Mouse (Mus musculus): Measurements from ENCODE around the gene Olfr881.

The Olfr881 gene

DNA sequence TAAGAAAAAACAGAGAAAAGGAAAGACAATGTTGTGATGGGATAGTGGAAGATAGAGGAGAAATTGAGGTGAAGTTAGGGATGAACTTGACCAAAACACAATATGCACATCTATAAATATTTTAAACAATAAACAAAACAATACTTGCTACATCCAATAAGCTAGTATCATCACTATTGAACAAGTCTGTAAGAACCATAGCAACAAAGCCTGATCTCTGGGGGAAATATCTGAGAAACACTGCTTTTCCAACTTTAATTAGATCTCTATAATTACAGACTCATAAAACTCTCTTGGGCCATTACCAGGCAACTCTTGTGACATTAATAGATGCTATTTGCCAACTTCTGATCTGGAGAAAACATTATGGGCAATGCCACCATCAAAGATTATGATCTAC, at the start of gene Olfr881:
Olfr881 (plus strand) TSS at position 301 of the 400 bp plus-strand sequence.
- no peak for DNase-seq (ENCODE audit: low spot score)

DNA sequence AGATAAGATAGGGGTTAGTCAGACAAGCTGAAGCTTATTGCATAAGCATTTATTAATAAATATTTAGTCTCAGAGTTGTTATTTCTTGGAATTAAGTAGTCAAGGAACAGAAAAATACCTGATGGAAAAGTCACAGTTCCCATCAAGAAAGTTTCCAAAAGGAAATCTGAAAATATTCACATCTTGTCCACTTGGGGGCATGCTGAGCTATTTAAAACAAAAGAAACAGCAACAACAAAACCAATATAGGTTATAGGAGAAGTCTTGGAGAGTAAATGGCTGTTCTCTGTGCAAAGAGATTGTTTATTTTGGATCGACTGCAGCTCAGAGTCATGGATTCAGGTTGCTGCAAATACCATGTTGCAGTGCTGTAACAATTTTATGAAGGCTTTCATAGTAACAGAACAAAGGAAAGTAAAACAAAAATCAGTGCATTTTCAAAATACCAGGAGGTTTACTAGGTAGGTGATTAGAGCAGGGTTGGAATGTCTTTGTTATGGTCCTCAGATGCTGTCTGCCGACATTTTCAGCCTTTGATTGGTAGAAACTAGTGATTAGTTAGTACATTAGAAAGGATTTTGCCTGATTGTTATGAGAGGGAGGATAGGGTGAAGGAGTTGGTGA, 7.1 kb downstream of the Olfr881 start:
- DNase-seq (ENCODE audit: low spot score): no peak

DNA sequence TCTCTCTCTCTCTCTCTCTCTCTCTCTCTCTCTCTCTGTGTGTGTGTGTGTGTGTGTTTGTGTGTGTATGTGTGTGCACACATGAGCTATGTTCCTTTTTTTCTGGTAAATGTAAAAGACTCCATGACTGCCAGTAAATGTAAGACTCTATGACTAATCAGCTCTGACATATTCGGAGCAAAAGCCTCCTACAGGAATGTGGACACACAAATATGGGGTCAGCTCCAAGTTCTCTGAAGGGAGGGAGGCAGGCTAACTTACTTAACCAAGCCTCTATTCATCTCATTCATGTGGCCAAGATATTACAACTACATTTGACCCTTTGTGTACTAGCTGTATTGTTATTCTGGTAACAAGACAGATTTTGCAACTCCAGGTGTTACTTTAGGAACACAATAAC, 8.4 kb downstream of the Olfr881 start:
- no peak for DNase-seq (ENCODE audit: low spot score)

DNA sequence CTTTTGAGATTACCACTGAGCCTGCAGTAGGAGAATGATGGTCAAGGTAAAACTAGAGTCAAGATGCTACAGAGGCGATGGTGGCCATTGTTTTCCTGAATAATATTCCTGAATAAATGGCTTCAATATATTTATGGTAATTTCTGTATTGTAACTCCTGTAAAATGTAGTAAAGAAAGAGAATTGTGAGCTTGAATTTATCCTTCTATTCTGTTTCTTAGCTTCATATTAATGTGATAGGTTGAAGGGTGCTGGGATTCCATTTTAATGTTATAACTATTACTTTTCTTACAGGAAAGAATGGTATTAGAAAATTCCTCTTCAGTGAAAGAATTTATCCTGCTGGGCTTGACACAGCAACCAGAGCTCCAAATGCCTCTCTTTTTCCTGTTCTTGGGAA, 33.9 kb downstream of the Olfr881 start, which contains the start of gene Olfr883:
Olfr883 (plus strand) TSS at position 301 of the 400 bp plus-strand sequence.
- no peak for DNase-seq (ENCODE audit: low spot score)

Measured in spleen, adult 12 weeks (tissue).